Mouse (Mus musculus) forebrain, postnatal 0 days (tissue): ENCODE data around the gene Trhr2. TPM values are rescaled to one million over a fixed set of nuclear protein-coding genes. Genes with fewer than 3 reads are reported as not detected.

Experiments used
- ATAC-seq: fragments of 200-750 bp; cut with Nextera tagmentation; 2 replicates; pipeline ENCODE4 v1.8.0; 2017; ENCODE audit warnings: mild to moderate bottlenecking, moderate library complexity
- DNase-seq: peaks from one replicate; pipeline ENCODE4 v3.0.0-alpha.2; 2015
- H3K27ac ChIP-seq: fragments of 300-500 bp; sonication (generic); 2 replicates; pipeline ENCODE4 v1.5.1; 2014; ENCODE audit warnings: low read depth, mild to moderate bottlenecking, antibody characterized with exemption, low read length, moderate library complexity, mixed read lengths
- H3K27me3 ChIP-seq: fragments of 300-500 bp; sonication (generic); 2 replicates; pipeline ENCODE4 v1.6.1; 2014; ENCODE audit warnings: mild to moderate bottlenecking, low read length, mixed read lengths; ENCODE audit not compliant: insufficient read depth
- H3K36me3 ChIP-seq: fragments of 300-500 bp; sonication (generic); 2 replicates; pipeline ENCODE4 v1.6.1; 2014; ENCODE audit warnings: mild to moderate bottlenecking, moderate library complexity; ENCODE audit not compliant: insufficient read depth
- H3K4me1 ChIP-seq: fragments of 300-500 bp; sonication (generic); 2 replicates; pipeline ENCODE4 v1.6.1; 2014; ENCODE audit warnings: antibody characterized with exemption; ENCODE audit not compliant: insufficient read depth
- H3K4me2 ChIP-seq: fragments of 300-500 bp; sonication (generic); 2 replicates; pipeline ENCODE4 v1.6.1; 2014; ENCODE audit warnings: low read depth, mild to moderate bottlenecking, moderate library complexity
- H3K4me3 ChIP-seq: fragments of 300-500 bp; sonication (generic); 2 replicates; pipeline ENCODE4 v1.5.1; 2014; ENCODE audit warnings: low read depth, low read length, mixed read lengths
- H3K9ac ChIP-seq: fragments of 300-500 bp; sonication (generic); 2 replicates; pipeline ENCODE4 v1.6.1; 2014; ENCODE audit warnings: mild to moderate bottlenecking
- H3K9me3 ChIP-seq: fragments of 300-500 bp; sonication (generic); 2 replicates; pipeline ENCODE4 v1.6.1; 2016; ENCODE audit warnings: low read length
- CTCF ChIP-seq: sonication (generic); IDR thresholded peaks from 2 replicates; pipeline ENCODE4 v1.5.1; 2016; ENCODE audit warnings: antibody characterized with exemption, control low read depth, low read depth
- WGBS: fragments of 180-500 bp; shearing (Covaris S2); extraction: QIAGEN DNeasy Blood & Tissue Kit; methylation state at CpG from one replicate; pipeline ENCODE4 v1.1.7; 2014; 5-methylcytosine and 5-hydroxymethylcytosine counted together
- polyA plus RNA-seq: library from polyadenylated mRNA; unstranded; fragments of >200 nt; fragmentation: Nextera tagmentation; extraction: Ambion mirVana; gene quantifications from 2 replicates; pipeline ENCODE4 v1.2.1, GENCODE M21; 2015
- total RNA-seq: library from RNA; depleted of rRNA; stranded (reverse); fragments of >200 nt; gene quantifications from 2 replicates; pipeline ENCODE4 v1.2.3, GENCODE M21; 2014

The Trhr2 gene
- total and polyA plus RNA-seq, 2 experiments from 2014 or later = 0.27 TPM; not detected in 1

- H3K27me3 ChIP-seq = no peaks in the 10 kb centered on the region
- no peaks in the 10 kb centered on the region for H3K9me3 ChIP-seq
- no peak overlapping the region for H3K4me3 ChIP-seq
- H3K27ac ChIP-seq = no peak overlapping the region
- no peak for ATAC-seq
- H3K36me3 ChIP-seq = no peaks in the 10 kb centered on the region
- no peak for DNase-seq
- 79% methylated on average over 8 of the region's 8 CpGs for WGBS
- no peak for TF ChIP-seq CTCF
- no peaks in the 10 kb centered on the region for H3K4me1 ChIP-seq
- no peak overlapping the region for H3K9ac ChIP-seq
- H3K4me2 ChIP-seq = no peak overlapping the region
Measured at GRCm38 (mm10) chr8:122354157-122354556, 6.4 kb downstream of the Trhr2 start.

GRCm38 (mm10) chr8:122350309-122351089 is 10.0 kb downstream of the Trhr2 start:
- H3K27ac ChIP-seq = no peak overlapping the region
- DNase-seq = no peak

GRCm38 (mm10) chr8:122349357-122350297 is 10.9 kb downstream of the Trhr2 start:
- TF ChIP-seq CTCF = no peak
- Histone ChIP-seq H3K4me2 (no peak overlapping the region), H3K9me3 (no peaks in the 10 kb centered on the region), H3K27me3 (no peaks in the 10 kb centered on the region), H3K4me3 (no peak overlapping the region), H3K27ac (no peak overlapping the region), H3K4me1 (0 out of 2 replicates have a peak, but pooled peaks cover 8% of the 10 kb centered on the region), H3K9ac (no peak overlapping the region), H3K36me3 (no peaks in the 10 kb centered on the region)
- no peak for DNase-seq
- 44% methylated on average over 15 of the region's 15 CpGs for WGBS
- no peak for ATAC-seq

More at GRCm38 (mm10) chr8:122350309-122351089, 10.0 kb downstream of the Trhr2 start:
- H3K4me3 ChIP-seq = no peak overlapping the region
- 17% methylated on average over 11 of the region's 11 CpGs for WGBS
- TF ChIP-seq CTCF = no peak
- H3K9ac ChIP-seq = no peak overlapping the region
- H3K36me3 ChIP-seq = no peaks in the 10 kb centered on the region
- H3K27me3 ChIP-seq = no peaks in the 10 kb centered on the region
- ATAC-seq = no peak
- 0 out of 2 replicates have a peak, but pooled peaks cover 8% of the 10 kb centered on the region for H3K4me1 ChIP-seq
- H3K4me2 ChIP-seq = no peak overlapping the region
- no peaks in the 10 kb centered on the region for H3K9me3 ChIP-seq

DNA sequence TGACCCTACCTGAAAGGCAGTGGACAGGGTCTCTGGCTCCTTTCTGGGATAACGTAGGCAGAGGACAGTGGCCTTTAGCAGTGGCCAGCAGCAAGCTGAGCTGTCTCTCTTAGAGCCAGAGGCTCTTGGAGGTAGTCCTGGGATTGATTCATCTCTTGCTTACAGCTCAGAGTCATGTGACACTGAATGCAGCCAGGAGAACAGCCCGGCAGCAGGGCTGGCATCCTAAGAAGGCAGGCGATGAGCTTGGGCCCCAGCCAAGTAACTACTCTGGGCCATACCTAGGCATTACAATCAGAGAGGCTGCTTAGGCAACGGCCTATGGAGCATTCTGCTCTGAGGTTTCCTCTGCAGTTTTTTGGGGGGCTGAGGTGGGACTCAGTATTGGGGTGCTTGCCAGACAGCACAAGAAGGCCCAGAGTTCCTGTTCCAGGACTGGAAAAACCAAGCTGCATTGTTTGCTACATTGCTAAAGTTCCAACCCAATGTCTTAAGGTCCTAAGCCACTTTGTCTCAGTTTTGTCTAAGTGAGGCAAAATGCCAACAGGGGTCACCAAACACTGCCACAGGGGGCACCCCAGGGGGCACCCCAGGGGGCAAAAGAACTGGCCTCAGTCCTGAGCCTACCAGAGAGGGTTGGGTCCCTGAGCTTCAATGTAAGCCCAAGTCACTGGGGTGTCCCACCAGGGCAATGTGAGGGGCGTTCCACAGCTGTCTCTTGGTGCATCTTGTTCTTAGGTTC is 12.6 kb downstream of the Trhr2 start:
- Histone ChIP-seq H3K4me2 (no peak overlapping the region), H3K9me3 (no peaks in the 10 kb centered on the region), H3K36me3 (no peaks in the 10 kb centered on the region), H3K9ac (no peak overlapping the region), H3K27me3 (0 out of 2 replicates have a peak, but pooled peaks cover 3% of the 10 kb centered on the region), H3K27ac (no peak overlapping the region), H3K4me3 (no peak overlapping the region), H3K4me1 (0 out of 2 replicates have a peak, but pooled peaks cover 8% of the 10 kb centered on the region)
- WGBS = 46% methylated on average over 5 of the region's 5 CpGs
- ATAC-seq (peak; percentile 73), DNase-seq (peak; percentile 84)
- TF ChIP-seq CTCF = no peak

DNA sequence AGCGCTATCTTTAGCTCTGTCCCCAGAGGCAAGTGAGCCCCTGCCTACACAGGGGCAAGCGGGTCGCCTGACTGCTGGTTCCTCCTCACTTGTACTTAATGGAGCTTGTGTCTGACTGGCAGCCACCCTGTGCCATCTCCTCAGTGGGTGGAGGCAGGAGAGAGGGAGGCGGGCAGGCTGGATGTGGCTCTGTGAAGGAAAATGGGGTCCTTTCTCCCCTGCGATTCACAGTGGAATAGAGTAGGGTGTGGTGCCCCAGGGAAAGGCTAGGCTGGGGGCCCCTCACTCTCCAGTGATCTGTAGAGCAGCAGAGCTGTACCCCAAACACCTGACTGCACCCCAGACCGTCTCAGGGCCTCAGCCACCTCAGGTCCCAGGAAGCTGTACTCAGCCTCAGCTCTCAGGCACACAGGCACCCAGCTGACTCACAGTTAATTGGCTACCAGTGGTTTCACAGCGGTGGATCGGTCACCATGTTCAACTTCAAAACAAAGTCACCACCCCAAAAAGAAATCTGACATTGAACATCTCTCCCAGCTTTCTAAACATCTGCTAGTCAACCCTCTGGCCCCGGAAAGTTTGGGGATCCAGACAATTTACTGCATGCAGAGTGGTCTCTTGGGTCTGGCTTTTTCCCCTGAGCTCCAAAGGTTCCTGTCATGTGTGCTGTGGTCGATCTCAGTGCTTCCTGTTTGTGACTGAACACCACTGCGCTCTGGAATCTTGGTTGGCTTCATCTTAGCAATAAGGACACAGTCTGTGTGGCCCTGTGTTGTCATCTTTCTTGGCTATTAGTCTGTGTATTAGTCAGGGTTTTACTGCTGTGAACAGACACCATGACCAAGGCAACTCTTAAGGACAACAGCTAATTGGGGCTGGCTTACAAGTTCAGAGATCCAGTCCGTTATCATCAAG is 15.1 kb downstream of the Trhr2 start:
- no peak overlapping the region for H3K4me3 ChIP-seq
- ATAC-seq (no peak), DNase-seq (no peak)
- WGBS = 62% methylated on average over 12 of the region's 12 CpGs
- H3K4me1 ChIP-seq = 0 out of 2 replicates have a peak, but pooled peaks cover 8% of the 10 kb centered on the region
- TF ChIP-seq CTCF = no peak
- H3K4me2 ChIP-seq = no peak overlapping the region
- H3K9me3 ChIP-seq = no peaks in the 10 kb centered on the region
- no peak overlapping the region for H3K27ac ChIP-seq
- H3K36me3 ChIP-seq = no peaks in the 10 kb centered on the region
- H3K9ac ChIP-seq = no peak overlapping the region
- 0 out of 2 replicates have a peak, but pooled peaks cover 3% of the 10 kb centered on the region for H3K27me3 ChIP-seq
